Mouse (Mus musculus): ENCODE results near the gene Ccdc187. TPM values are rescaled to one million over a fixed set of nuclear protein-coding genes. Genes with fewer than 3 reads are reported as not detected.

The Ccdc187 gene
- total RNA-seq, 2 experiments from 2014 or later, result not detected

Other genes starting within 250 kb of the Ccdc187 start
- gene Nacc2, start 171.3 kb downstream of the Ccdc187 start, total RNA-seq (2014; fragmentation: Nextera tagmentation), result 5.2 and 8.5 TPM in 2 replicates
- 3.8 and 3.9 TPM in 2 replicates for gene Nacc2, start 171.3 kb downstream of the Ccdc187 start, total RNA-seq (2017)
- gene Lhx3, start 86.3 kb downstream of the Ccdc187 start, total RNA-seq (2014; fragmentation: Nextera tagmentation), result not detected in 2 replicates
- gene Lhx3, start 86.3 kb downstream of the Ccdc187 start, total RNA-seq (2017), result not detected in 2 replicates
- gene Qsox2, start 57.0 kb downstream of the Ccdc187 start, total RNA-seq (2014; fragmentation: Nextera tagmentation), result 6.7 and 7.9 TPM in 2 replicates
- 5.4 and 6.2 TPM in 2 replicates for gene Qsox2, start 57.0 kb downstream of the Ccdc187 start, total RNA-seq (2017)
- gene Gpsm1, start 21.0 kb upstream of the Ccdc187 start, total RNA-seq (2014; fragmentation: Nextera tagmentation), result 2.8 and 6.8 TPM in 2 replicates
- 6.9 and 12.4 TPM in 2 replicates for gene Gpsm1, start 21.0 kb upstream of the Ccdc187 start, total RNA-seq (2017)
- 12.7 and 20.7 TPM in 2 replicates for gene Dnlz, start 57.6 kb upstream of the Ccdc187 start, total RNA-seq (2014; fragmentation: Nextera tagmentation)
- gene Dnlz, start 57.6 kb upstream of the Ccdc187 start, total RNA-seq (2017), result 9.4 and 15.3 TPM in 2 replicates
- 0.72 and 2.9 TPM in 2 replicates for gene Card9, start 66.4 kb upstream of the Ccdc187 start, total RNA-seq (2014; fragmentation: Nextera tagmentation)
- 1.7 and 3.2 TPM in 2 replicates for gene Card9, start 66.4 kb upstream of the Ccdc187 start, total RNA-seq (2017)
- 64.6 and 87.4 TPM in 2 replicates for gene Snapc4, start 86.1 kb upstream of the Ccdc187 start, total RNA-seq (2014; fragmentation: Nextera tagmentation)
- 33.6 and 52.3 TPM in 2 replicates for gene Snapc4, start 86.1 kb upstream of the Ccdc187 start, total RNA-seq (2017)
- 45.3 and 72.2 TPM in 2 replicates for gene Entr1, start 94.8 kb upstream of the Ccdc187 start, total RNA-seq (2014; fragmentation: Nextera tagmentation)
- 38.6 and 56.8 TPM in 2 replicates for gene Entr1, start 94.8 kb upstream of the Ccdc187 start, total RNA-seq (2017)
- gene Pmpca, start 94.8 kb upstream of the Ccdc187 start, total RNA-seq (2014; fragmentation: Nextera tagmentation), result 75.8 and 78.0 TPM in 2 replicates
- 68.3 and 90.5 TPM in 2 replicates for gene Pmpca, start 94.8 kb upstream of the Ccdc187 start, total RNA-seq (2017)
- 20.3 and 22.6 TPM in 2 replicates for gene Inpp5e, start 114.6 kb upstream of the Ccdc187 start, total RNA-seq (2014; fragmentation: Nextera tagmentation)
- gene Inpp5e, start 114.6 kb upstream of the Ccdc187 start, total RNA-seq (2017), result 4.5 and 9.2 TPM in 2 replicates
- 32.7 and 37.7 TPM in 2 replicates for gene Sec16a, start 150.7 kb upstream of the Ccdc187 start, total RNA-seq (2014; fragmentation: Nextera tagmentation)
- 16.6 and 29.8 TPM in 2 replicates for gene Sec16a, start 150.7 kb upstream of the Ccdc187 start, total RNA-seq (2017)
- 2.6 and 3.1 TPM in 2 replicates for gene Notch1, start 222.1 kb upstream of the Ccdc187 start, total RNA-seq (2014; fragmentation: Nextera tagmentation)
- gene Notch1, start 222.1 kb upstream of the Ccdc187 start, total RNA-seq (2017), result 0.56 and 0.61 TPM in 2 replicates

All from megakaryocyte-erythroid progenitor cell, adult 5-6 weeks (primary cell).